Mouse (Mus musculus): Measurements from ENCODE around the gene Ctdsp1. TPM values are rescaled to one million over a fixed set of nuclear protein-coding genes. Genes with fewer than 3 reads are reported as not detected.

Ctdsp1 gene
- polyA plus RNA-seq, 1 experiment from 2014 or later, result 41.5 TPM

- H3K4me2 ChIP-seq (ENCODE audit: low read depth), result no peak overlapping the region
- no peak for ATAC-seq (ENCODE audit: insufficient read depth, low FRiP score, low TSS enrichment)
- no peak overlapping the region for H3K4me3 ChIP-seq (ENCODE audit: low read depth, low read length)
- no peaks in the 10 kb centered on the region for H3K27me3 ChIP-seq (ENCODE audit: control insufficient read depth, insufficient read depth, low read length)
- WGBS, result 91% methylated on average over 19 of the region's 19 CpGs
- no peaks in the 10 kb centered on the region for H3K9me3 ChIP-seq (ENCODE audit: control insufficient read depth, low read length)
- H3K9ac ChIP-seq (ENCODE audit: low read length), result no peak overlapping the region
- no peak for DNase-seq (ENCODE audit: low spot score)
- H3K4me1 ChIP-seq (ENCODE audit: control insufficient read depth, insufficient read depth, low read length), result no peaks in the 10 kb centered on the region
- H3K27ac ChIP-seq (ENCODE audit: low read depth, low read length), result no peak overlapping the region
- peaks cover 5% of the 10 kb centered on the region for H3K36me3 ChIP-seq (ENCODE audit: control insufficient read depth, insufficient read depth, low read length)
These were observed 48.0 kb downstream of the Ctdsp1 start for GRCm38 (mm10) chr1:74439166-74439876.

GRCm38 (mm10) chr1:74444538-74444937, 53.2 kb downstream of the Ctdsp1 start:
- Histone ChIP-seq H3K36me3 (ENCODE audit: control insufficient read depth, insufficient read depth, low read length) (peaks cover 8% of the 10 kb centered on the region), H3K9ac (ENCODE audit: low read length) (no peak overlapping the region), H3K4me2 (ENCODE audit: low read depth) (no peak overlapping the region), H3K27ac (ENCODE audit: low read depth, low read length) (no peak overlapping the region), H3K4me1 (ENCODE audit: control insufficient read depth, insufficient read depth, low read length) (no peaks in the 10 kb centered on the region), H3K9me3 (ENCODE audit: control insufficient read depth, low read length) (no peaks in the 10 kb centered on the region), H3K27me3 (ENCODE audit: control insufficient read depth, insufficient read depth, low read length) (no peaks in the 10 kb centered on the region), H3K4me3 (ENCODE audit: low read depth, low read length) (no peak overlapping the region)
- WGBS, result 91% methylated on average over 2 of the region's 2 CpGs
- DNase-seq (ENCODE audit: low spot score) (no peak), ATAC-seq (ENCODE audit: insufficient read depth, low FRiP score, low TSS enrichment) (no peak)

MicroRNA genes within 50 kb of the gene (microRNA counts, 519-probe panel; counts per million panel counts)
- 3,862 counts per million, percentile 73 among the panel's probes with 10 or more counts for microRNA mmu-miR-26b

Small RNA genes lying within 50 kb of the gene (microRNA-seq; reads per million reads assigned to microRNA genes)
- 11,682 reads per million, percentile 97 among the genes with 10 or more reads in this experiment for gene Mir26b

Other genes starting within 250 kb of the Ctdsp1 start
- 0.24 TPM in 1 of 2 replicates, not detected in the other for gene Cxcr2, start 237.5 kb upstream of the Ctdsp1 start, polyA plus RNA-seq (2014; fragmentation: Nextera tagmentation; extraction: Ambion mirVana)
- not detected in 2 replicates for gene Cxcr1, start 196.9 kb upstream of the Ctdsp1 start, polyA plus RNA-seq (2014; fragmentation: Nextera tagmentation; extraction: Ambion mirVana)
- gene Arpc2, start 155.4 kb upstream of the Ctdsp1 start, polyA plus RNA-seq (2014; fragmentation: Nextera tagmentation; extraction: Ambion mirVana), result 308 and 318 TPM in 2 replicates
- 0.21 and 0.38 TPM in 2 replicates for gene Gpbar1, start 113.0 kb upstream of the Ctdsp1 start, polyA plus RNA-seq (2014; fragmentation: Nextera tagmentation; extraction: Ambion mirVana)
- gene Aamp, start 106.8 kb upstream of the Ctdsp1 start, polyA plus RNA-seq (2014; fragmentation: Nextera tagmentation; extraction: Ambion mirVana), result 195 and 215 TPM in 2 replicates
- 104 and 107 TPM in 2 replicates for gene Pnkd, start 106.6 kb upstream of the Ctdsp1 start, polyA plus RNA-seq (2014; fragmentation: Nextera tagmentation; extraction: Ambion mirVana)
- gene Tmbim1, start 85.9 kb upstream of the Ctdsp1 start, polyA plus RNA-seq (2014; fragmentation: Nextera tagmentation; extraction: Ambion mirVana), result 8.3 and 8.5 TPM in 2 replicates
- 0.20 and 0.26 TPM in 2 replicates for gene Catip, start 29.4 kb upstream of the Ctdsp1 start, polyA plus RNA-seq (2014; fragmentation: Nextera tagmentation; extraction: Ambion mirVana)
- gene Slc11a1, start 16.3 kb upstream of the Ctdsp1 start, polyA plus RNA-seq (2014; fragmentation: Nextera tagmentation; extraction: Ambion mirVana), result 1.9 and 2.3 TPM in 2 replicates
- gene Vil1, start 17.9 kb downstream of the Ctdsp1 start, polyA plus RNA-seq (2014; fragmentation: Nextera tagmentation; extraction: Ambion mirVana), result 0.09 and 0.15 TPM in 2 replicates
- 90.2 and 90.5 TPM in 2 replicates for gene Cnot9, start 114.5 kb downstream of the Ctdsp1 start, polyA plus RNA-seq (2014; fragmentation: Nextera tagmentation; extraction: Ambion mirVana)
- 0.72 and 1.3 TPM in 2 replicates for gene Plcd4, start 151.4 kb downstream of the Ctdsp1 start, polyA plus RNA-seq (2014; fragmentation: Nextera tagmentation; extraction: Ambion mirVana)
- 40.4 and 42.6 TPM in 2 replicates for gene Usp37, start 152.8 kb downstream of the Ctdsp1 start, polyA plus RNA-seq (2014; fragmentation: Nextera tagmentation; extraction: Ambion mirVana)
- 9.7 and 10.2 TPM in 2 replicates for gene Zfp142, start 196.7 kb downstream of the Ctdsp1 start, polyA plus RNA-seq (2014; fragmentation: Nextera tagmentation; extraction: Ambion mirVana)
- gene Bcs1l, start 196.8 kb downstream of the Ctdsp1 start, polyA plus RNA-seq (2014; fragmentation: Nextera tagmentation; extraction: Ambion mirVana), result 20.3 and 21.2 TPM in 2 replicates
- 9.0 and 9.4 TPM in 2 replicates for gene Rnf25, start 209.9 kb downstream of the Ctdsp1 start, polyA plus RNA-seq (2014; fragmentation: Nextera tagmentation; extraction: Ambion mirVana)
- 17.2 and 23.3 TPM in 2 replicates for gene Stk36, start 209.9 kb downstream of the Ctdsp1 start, polyA plus RNA-seq (2014; fragmentation: Nextera tagmentation; extraction: Ambion mirVana)

Data from neural tube, embryonic 11.5 days (tissue).